Mouse (Mus musculus) CD4-positive, CD25-positive, alpha-beta regulatory T cell, adult 2 months (primary cell): Measurements from ENCODE around the gene Ralgps2.
A peak's percentile ranks its signal among the peaks of the same experiment; 100 is the strongest.

ENCODE experiments used
- DNase-seq: peaks from one replicate; pipeline ENCODE4 v3.0.0-alpha.2; 2012; ENCODE audit warnings: low read depth, low spot score

The Ralgps2 gene

GRCm38 (mm10) chr1:156955926-156956760 is 16.7 kb upstream of the Ralgps2 start:
- peak; percentile 90 for DNase-seq

GRCm38 (mm10) chr1:156954216-156954615 is 14.8 kb upstream of the Ralgps2 start:
- DNase-seq, result no peak

- DNase-seq, result no peak
These were observed 10.9 kb upstream of the Ralgps2 start for GRCm38 (mm10) chr1:156950354-156950753.

- DNase-seq, result no peak
These were observed 1.2 kb upstream of the Ralgps2 start for GRCm38 (mm10) chr1:156940584-156940983.

GRCm38 (mm10) chr1:156940142-156940522 is 706 bp upstream of the Ralgps2 start:
- no peak for DNase-seq

GRCm38 (mm10) chr1:156938705-156939242 is 652 bp downstream of the Ralgps2 start:
- DNase-seq, result peak; percentile 88

GRCm38 (mm10) chr1:156937436-156937835 is 2.0 kb downstream of the Ralgps2 start:
- no peak for DNase-seq

- DNase-seq, result no peak
These were observed 5.7 kb downstream of the Ralgps2 start for GRCm38 (mm10) chr1:156933712-156934111.

- DNase-seq, result no peak
These were observed 7.2 kb downstream of the Ralgps2 start for GRCm38 (mm10) chr1:156932036-156932774.

GRCm38 (mm10) chr1:156931106-156931870 is 8.1 kb downstream of the Ralgps2 start:
- DNase-seq, result no peak

GRCm38 (mm10) chr1:156930263-156930662 is 9.2 kb downstream of the Ralgps2 start:
- no peak for DNase-seq

GRCm38 (mm10) chr1:156928255-156928654 is 11.2 kb downstream of the Ralgps2 start:
- no peak for DNase-seq

- no peak for DNase-seq
These were observed 15.9 kb downstream of the Ralgps2 start for GRCm38 (mm10) chr1:156923511-156923910.

- no peak for DNase-seq
These were observed 16.5 kb downstream of the Ralgps2 start for GRCm38 (mm10) chr1:156922921-156923320.

- DNase-seq, result peak; percentile 55
These were observed 18.0 kb downstream of the Ralgps2 start for GRCm38 (mm10) chr1:156921290-156921994.

- peak; percentile 86 for DNase-seq
These were observed 22.0 kb downstream of the Ralgps2 start for GRCm38 (mm10) chr1:156917460-156917859.

GRCm38 (mm10) chr1:156916361-156916760 is 23.1 kb downstream of the Ralgps2 start:
- DNase-seq, result no peak

- no peak for DNase-seq
These were observed 24.5 kb downstream of the Ralgps2 start for GRCm38 (mm10) chr1:156914942-156915341.

- DNase-seq, result no peak
These were observed 26.2 kb downstream of the Ralgps2 start for GRCm38 (mm10) chr1:156913190-156913589.

GRCm38 (mm10) chr1:156910948-156911347 is 28.5 kb downstream of the Ralgps2 start:
- DNase-seq, result peak; percentile 38

GRCm38 (mm10) chr1:156909866-156910265 is 29.6 kb downstream of the Ralgps2 start:
- DNase-seq, result no peak
